Mouse (Mus musculus) gastrocnemius, adult 2 months (tissue): ENCODE measurements around the gene Tlr4. TPM values are rescaled to one million over a fixed set of nuclear protein-coding genes. Genes with fewer than 3 reads are reported as not detected.

ENCODE experiments used
- DNase-seq: peaks from one replicate; pipeline ENCODE4 v3.0.0; 2022
- H3K27ac ChIP-seq: fragments of 200-600 bp; 2 replicates; pipeline ENCODE4 v1.8.1; 2022; ENCODE audit warnings: mild to moderate bottlenecking
- H3K4me3 ChIP-seq: fragments of 200-600 bp; 2 replicates; pipeline ENCODE4 v1.8.1; 2022; ENCODE audit warnings: mild to moderate bottlenecking, moderate library complexity
- CTCF ChIP-seq: fragments of 200-600 bp; IDR thresholded peaks from 2 replicates; pipeline ENCODE4 v1.8.1; 2022; ENCODE audit warnings: antibody characterized with exemption, mild to moderate bottlenecking, moderate library complexity
- intact Hi-C: fragments of 180-260 bp; cut with DNase I; formaldehyde crosslinking; loops from one replicate; pipeline ENCODE4 v1.15.1; 2025
- total RNA-seq, 2 experiments: library from RNA; stranded (reverse); gene quantifications; 2 replicates each; pipeline ENCODE4 v1.2.3; 2021

Gene Tlr4
- total RNA-seq, 2 experiments from 2014 or later = 4.1 to 6.3 TPM

DNA sequence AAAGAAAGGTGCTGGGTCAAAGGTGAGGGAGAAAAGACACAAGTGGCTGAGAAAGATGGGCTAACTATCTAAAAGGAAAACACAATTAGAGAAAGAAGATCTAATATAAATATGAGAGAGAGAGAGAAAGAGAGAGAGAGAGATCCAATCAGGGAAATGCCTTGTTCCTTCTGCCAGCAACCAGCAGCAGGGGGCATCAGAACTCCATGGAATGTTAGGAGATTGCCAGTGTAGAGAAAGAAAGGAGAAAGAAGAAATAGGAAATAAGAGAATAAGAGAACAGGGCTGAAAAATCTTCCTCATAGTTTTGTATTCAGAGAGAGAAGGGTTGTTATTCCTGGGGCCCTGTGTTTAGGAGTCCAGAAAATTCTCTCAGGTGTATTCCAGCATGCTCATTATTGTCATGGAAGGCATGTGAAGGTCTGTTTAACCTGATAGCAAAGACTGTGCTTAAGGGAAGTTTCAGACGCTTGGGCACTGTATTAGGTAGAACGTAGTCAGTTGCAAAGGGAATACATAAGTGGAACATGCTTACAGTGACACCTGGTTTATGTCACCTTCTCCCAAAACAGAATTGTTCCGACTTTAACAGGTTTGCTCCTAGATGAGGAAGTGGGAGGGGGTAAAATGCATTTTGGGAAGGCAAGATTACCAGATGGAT, 96.4 kb downstream of the Tlr4 start:
- Histone ChIP-seq H3K4me3 (no peak overlapping the region), H3K27ac (no peak overlapping the region)
- DNase-seq = no peak
- intact Hi-C loops = no loop called here
- peak; percentile 42 for TF ChIP-seq CTCF

DNA sequence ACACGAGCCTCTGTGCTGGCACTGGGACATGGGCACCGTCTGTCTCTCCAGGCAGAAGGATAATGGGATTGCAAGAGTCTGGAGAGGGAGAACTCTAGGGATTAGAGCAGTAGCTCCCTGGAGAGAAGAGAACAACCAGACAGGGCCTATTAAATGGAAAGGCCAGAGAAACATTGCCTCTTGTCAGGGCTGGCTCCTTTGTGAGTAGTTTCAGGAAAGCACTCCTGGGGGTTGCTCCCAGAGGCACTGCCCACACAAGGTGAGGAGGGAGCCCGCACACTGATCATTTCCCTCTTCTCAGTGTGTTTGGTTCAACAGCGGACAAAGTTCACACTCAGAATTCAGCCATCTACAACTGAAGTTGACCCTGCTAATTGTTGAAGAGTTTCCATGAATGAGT, 98.7 kb downstream of the Tlr4 start:
- DNase-seq = no peak
- no peak for TF ChIP-seq CTCF
- H3K27ac ChIP-seq = no peak overlapping the region
- no peak overlapping the region for H3K4me3 ChIP-seq
- intact Hi-C loops = no loop called here

DNA sequence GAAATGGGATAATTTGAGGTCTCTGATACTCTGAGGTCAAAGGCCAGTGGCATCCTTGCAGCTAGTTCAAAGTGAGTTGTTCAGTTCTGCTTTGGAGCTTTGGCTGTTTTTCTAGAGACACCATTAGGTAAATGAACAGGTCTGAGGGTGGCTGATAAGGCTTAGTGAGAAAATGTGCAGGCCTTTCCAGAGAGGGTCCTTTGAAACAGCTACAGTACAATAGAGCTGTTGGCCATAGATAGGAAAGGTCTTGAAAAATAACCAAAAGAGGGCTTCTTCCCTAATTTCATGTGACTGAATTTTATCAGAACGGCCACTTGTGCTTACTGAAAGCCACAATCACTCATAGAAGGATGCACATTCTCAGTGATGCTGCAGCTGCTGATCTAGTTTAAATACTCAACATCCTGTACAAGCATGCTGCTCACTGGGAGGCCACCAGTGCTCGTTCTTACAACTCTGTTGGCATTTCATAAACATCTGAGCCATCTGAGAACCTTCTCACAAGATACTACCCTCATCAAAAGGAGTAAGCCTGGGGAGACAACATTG, 100.2 kb downstream of the Tlr4 start:
- Histone ChIP-seq H3K27ac (no peak overlapping the region), H3K4me3 (no peak overlapping the region)
- no peak for DNase-seq
- no peak for TF ChIP-seq CTCF
- intact Hi-C loops = no loop called here

DNA sequence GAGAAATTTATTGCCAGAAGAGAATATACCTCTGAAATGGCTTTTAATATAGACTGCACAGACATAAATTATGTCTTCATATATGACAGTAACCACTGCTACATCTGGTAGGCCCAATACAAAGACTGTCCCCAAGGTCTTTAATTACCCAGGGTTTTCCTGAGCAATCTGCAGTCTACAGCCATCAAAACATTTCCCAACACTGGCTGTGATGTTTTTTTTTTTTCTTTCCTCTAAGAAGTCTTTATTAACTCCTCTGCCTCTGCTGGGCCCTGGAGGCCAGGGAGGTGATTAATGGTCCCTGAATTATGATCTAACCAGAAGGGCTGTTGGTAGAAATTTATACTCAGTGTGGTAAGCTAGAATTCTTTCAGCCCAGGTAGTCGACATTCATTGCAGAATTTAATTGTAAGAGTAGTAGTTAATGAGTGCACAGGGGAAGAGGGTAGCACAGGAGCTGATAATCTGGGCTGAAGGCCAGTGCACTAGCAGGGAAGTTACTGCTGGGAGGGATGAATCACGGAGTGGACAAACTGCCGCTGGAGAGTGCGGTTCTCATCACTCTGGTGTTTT, 111.2 kb downstream of the Tlr4 start:
- no peak for TF ChIP-seq CTCF
- intact Hi-C loops = no loop called here
- Histone ChIP-seq H3K4me3 (no peak overlapping the region), H3K27ac (no peak overlapping the region)
- DNase-seq = no peak

DNA sequence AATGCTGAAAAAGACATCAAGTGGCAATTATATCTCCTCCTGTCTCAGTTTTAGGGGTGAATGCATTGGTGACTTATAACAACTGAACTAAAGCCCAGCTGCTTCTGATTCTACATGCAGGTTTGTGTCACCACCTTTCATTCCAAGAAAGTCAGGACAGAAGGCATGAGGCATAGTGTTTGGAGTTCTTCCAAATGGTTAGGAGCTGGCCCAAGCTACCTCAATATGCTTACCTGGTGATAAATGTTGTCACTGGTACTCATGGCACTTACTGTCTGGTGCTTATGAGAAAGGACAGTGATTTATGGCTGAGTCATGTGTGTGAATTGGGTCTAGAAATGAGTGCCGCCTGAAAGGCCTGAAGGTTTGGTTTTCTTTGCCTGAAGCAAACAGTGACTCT, 114.5 kb downstream of the Tlr4 start:
- Histone ChIP-seq H3K27ac (no peak overlapping the region), H3K4me3 (no peak overlapping the region)
- TF ChIP-seq CTCF = no peak
- no peak for DNase-seq
- intact Hi-C loops = no loop called here

DNA sequence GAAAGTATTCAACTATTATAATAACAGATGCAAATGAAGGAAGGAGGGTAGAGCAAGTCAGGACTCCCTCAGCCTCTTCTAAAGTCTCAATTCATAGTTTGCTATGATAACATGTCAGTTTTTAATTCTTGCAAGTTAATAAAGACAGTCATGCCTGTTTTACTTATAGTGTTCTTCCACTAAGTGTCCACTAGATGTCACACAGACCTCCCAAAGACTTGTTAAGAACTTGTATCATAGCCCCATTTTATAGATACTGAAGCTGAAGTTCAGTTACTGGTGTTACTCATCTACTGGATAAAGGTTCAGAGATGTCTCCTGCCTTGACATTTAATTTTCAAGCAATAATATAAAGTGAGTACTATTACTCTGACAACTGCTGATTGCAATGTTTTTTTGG, 116.3 kb downstream of the Tlr4 start:
- TF ChIP-seq CTCF = peak; percentile 30
- Histone ChIP-seq H3K27ac (no peak overlapping the region), H3K4me3 (no peak overlapping the region)
- intact Hi-C loops = no loop called here
- DNase-seq = no peak

DNA sequence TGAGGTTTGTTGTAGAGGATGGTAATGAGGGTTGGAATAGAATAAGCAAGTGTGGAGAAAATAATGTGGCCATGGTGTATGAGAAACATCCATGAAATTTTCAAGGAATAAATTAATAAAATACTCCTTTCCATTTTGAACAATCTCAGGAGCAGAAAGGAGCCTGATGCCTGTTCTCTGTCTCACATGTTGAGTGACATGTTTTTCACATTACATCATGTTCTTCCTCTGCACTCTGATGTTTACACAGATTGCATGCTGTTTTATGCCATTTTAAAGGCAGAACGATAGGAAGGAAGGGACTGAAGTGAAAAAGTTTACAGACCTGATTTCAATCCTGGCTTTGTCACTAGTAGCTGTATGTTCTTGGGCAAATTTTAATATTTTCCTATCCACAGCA, 120.3 kb downstream of the Tlr4 start:
- TF ChIP-seq CTCF = no peak
- Histone ChIP-seq H3K4me3 (no peak overlapping the region), H3K27ac (no peak overlapping the region)
- intact Hi-C loops = no loop called here
- DNase-seq = no peak

DNA sequence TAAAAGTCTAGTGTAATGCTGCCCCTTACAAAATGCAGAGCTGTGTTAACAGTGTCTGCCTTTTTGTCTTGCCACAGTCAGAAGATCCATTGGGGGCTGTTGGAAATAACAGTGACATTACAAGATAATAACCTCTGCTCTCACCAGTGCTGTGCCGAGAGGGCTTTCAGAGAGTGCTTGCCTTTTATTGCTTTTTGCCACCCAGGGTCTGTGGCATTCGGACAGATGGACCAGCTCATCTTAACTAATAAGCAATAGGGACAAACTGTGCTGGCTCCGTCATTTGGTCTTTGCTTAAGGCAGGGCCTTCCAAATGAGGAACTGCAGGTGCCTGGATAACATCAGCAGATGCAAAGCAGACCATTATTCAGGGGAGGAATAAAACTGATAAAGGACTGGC, 147.5 kb downstream of the Tlr4 start:
- intact Hi-C loops = no loop called here
- H3K27ac ChIP-seq = no peak overlapping the region
- no peak overlapping the region for H3K4me3 ChIP-seq
- DNase-seq = no peak
- no peak for TF ChIP-seq CTCF
